Mouse (Mus musculus) hindlimb bud, embryonic 11.5 days (tissue): ENCODE data around the gene Ece2.

Experiments
- DNase-seq: peaks from one replicate; pipeline ENCODE4 v3.0.0-alpha.2; 2012; ENCODE audit warnings: low read depth, low spot score; ENCODE audit errors: extremely low spot score

Ece2 gene

DNA sequence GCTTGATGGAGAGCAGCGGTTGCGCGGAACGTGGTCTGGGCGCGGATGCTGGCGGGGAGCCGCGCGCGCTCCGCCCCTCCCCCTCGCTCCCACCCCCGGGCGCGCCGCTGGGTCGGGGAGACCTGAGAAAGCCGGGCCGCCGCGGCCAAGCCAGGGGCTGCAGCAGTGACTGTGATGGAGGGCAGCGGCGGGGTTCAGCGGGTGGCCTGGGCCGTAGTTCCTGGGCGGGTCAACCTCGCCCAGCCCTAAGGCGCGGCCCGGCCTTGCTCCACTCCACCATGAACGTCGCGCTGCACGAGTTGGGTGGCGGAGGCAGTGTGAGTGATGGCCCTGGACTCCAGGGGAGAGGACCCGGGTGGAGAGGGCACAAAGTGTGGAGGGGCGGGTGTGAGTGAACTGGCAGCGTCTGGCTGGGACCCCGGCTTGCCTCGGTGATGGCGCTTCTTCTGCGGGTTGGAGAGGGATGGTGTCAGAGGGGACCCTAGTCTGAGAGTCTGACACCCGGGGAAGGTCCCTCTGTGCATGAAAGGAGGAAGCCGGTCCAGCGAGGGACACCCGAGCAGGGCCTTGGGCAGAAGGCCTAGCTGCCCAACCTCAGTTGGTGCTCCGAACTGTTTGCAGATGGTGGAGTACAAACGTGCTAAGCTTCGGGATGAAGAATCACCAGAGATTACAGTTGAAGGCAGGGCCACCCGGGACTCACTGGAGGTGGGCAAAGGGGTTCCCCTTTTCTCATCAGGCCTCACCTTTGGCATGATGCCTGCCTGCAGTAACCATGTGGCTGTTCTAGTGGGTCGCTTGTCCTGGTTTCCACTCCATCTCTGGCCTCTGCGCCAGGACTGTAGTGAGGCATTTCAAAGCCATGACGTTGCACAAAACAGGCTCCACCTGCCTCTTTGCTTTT, at the start of gene Ece2:
Gene Ece2 (plus strand): TSS at position 98 of the 904 bp plus-strand sequence.
- no peak for DNase-seq

DNA sequence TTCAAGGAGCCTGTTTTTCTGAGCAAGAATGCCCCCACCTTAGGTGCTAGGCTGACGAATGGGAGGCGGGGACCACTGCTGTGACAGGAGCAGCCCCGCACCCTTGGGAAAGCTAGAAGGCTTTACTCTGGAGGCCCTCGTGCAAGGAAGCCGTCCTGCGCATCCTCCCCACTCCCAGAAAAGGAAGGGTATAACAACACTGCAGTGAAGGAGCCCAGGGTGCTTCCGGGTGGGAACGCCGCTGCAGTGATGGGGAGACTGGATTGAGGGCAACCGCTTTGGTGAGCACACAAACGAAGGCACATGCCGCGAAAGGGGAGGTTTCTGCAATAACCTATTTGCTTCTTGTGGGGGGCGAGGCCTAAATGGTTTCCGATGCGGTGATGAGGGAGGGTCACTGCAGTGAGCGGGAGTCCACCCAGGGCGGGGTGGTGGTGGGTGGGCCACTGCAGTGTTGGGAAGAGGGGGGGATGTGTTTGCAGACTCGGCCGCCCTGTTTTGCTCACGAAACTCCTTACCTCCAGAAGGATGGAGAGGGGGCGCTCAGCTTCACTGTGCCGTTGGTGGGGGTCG, 40.2 kb upstream of the Ece2 start, which contains the start of gene Vwa5b2:
Gene Vwa5b2 (plus strand): TSS at position 106 of the 573 bp plus-strand sequence.
- no peak for DNase-seq

DNA sequence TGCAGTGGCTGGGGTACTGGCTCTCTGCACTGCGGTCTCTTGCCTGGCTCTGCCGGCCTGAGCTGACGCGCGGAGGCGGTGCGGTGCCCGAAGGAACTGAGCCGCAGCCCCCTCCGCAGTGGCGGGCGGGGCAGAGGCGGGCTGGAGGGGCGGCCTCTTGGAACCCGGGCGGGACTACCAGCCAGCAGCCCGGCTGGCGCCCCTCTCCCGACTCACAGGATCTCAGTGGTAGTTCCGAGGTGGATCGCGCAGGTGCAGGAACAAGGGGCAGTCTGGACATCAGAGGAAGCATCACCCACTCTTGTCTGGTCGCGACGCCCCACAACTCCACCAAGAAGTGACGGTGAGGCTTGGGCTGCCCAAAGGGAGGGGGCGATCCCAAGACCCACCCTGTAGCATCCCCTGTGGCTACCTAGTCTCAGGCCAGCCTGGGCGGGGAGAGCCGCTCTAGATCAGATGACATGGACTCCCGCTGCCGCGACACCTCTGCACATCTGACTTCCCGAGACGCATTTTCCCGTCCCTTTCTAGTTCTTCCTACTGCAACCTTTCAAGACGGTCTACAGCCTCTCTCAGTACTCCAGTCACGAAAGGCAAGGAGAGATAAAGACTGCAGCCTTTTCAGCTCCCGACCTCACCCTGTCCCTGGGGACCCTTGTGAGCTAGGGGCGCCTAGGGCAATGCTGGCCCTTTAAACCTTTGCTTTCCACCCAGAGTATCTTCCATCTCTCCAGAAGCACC, 39.5 kb upstream of the Ece2 start:
- no peak for DNase-seq

DNA sequence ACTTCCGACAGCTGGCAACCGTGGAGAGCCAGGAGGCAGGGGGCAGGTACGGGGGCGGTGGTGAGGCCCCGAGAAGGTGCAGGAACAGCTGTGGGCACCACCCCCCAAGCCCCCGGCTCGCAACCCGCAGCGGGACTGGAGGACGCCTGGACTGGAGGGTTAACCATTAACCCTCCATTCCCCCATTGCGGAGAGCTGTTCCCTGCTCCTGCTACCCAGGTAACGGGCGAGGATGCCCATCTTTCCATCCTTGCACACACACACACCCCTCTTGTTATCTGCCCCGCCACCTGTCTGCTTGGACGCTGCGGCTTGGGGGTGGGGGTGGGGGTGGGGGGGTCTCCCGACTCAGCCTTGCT, 39.0 kb upstream of the Ece2 start:
- DNase-seq = no peak

DNA sequence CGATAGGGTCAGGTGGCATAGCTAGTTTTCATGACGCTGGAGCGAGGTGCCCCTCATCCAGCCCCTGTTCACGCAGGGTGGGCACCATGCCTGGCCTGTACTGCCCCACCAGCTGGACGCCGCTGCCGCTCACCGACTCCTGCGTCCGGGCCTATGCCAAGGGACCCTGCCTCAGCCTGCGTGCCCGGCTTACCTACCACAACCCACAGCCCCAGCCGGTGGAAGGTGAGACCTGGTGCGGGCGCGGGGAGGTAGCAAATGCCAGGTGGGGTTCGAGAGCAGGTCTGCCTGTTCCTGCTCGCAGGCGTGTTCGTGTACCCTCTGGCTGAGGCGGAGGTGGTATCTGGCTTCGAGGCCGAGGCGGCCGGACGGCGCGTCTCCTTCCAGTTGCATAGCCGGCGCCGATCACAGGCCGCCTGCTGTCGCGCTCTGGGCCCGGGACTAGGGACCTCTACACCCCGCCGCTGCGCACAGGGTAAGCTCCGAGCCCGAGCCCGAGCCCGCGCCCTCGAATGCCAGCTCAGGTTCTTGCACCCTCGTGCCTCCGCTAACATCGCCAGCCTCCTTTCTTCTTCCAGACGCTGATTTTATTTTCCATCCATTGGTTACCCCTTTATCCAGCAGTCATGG, 38.4 kb upstream of the Ece2 start:
- DNase-seq = no peak

DNA sequence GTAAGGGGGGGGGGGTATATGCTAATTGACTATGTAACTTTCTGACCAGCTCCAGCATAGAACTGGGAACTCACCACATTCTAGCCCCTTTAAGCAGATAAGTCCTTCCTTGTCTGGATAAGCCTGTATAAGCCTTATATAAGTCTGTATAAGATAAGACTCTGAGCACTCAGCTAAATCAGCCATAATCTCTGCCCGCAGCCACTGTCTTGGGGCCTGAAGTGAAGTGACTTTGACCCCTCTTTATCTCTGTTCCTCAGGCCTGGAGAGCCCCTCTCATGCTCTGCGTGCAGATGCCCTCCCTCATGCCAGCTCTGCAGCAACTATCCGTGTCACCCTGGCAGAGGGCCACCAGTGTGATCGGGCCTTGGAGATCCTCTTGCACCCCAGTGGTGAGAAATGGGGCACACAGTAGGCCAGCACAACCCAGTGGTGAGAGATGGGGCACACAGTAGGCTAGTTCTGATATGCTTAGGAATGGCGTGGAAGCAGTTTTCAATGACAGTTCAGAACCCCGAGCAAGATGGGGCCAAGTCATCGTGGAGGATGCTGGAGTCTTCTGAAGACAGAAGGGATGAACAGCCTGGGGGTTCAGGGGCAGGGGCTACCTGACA, 34.5 kb upstream of the Ece2 start:
- DNase-seq = no peak

DNA sequence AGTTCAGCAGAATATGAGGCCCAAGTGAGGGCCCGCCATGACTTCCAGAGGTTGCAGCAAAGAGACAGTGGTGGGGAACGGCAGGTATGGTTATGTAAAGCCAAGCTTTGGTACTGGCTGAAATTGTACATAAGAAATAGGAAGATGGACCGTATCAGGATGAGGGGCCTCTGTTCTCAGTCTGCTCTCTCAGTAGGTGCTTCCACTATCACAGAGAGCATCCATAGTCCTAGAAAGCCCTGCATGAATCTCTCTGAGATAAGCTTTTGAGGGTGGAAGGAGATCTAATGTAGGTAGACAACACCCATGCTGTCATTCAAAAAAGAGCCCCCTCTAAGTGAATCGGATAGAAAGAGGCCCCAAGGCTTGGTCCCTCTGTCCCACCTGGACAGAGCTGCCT, 33.9 kb upstream of the Ece2 start:
- no peak for DNase-seq

DNA sequence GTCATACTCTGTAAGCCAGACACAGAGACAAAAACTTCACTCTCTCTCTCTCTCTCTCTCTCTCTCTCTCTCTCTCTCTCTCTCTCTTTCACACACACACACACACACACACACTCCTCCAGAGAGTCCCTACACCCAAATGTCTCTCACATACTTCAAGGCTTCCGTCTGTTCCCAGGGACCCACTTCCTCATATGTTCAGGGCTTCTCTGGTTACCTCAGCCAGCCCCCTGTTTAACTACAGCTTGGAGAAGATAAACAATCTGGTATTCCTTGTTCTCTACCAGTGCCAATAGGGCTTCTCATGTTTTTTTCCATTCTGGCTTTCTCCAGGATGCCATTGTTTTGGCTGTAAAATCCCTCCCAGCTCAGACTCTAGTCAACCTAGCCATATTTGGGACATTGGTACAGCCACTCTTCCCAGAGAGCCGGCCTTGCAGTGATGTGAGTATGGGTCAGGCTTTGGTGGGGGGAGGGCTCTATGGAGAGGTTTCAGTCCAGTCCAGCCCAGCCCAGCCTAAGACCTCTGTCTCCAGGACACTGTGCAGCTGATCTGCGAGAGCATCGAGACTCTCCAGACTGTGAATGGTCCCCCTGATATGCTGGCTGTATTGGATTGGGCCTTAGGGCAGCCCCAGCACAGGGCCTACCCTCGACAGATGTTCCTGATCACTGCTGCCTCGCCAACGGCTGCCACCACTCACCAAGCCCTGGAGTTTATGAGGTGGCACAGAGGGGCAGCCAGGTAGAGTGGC, 32.8 kb upstream of the Ece2 start:
- DNase-seq = no peak

DNA sequence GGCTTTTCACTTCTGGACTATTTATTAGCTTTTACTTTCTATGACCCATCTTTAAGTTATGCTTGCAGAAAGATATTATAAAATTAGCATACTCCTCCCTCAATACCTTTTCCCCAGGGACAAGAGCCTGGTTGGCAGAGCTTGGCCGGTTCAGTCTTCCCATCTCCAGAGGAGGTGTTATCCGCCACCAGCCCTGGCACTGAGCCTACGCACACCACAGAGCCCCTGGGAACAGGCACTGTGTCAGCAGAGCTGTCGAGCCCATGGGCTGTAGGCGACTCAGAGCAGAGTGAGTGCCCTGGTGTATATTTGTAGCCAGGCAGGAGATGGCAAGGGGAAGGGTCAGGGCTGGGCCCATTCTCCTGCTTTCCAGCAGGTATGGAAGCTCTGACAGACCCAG, 29.1 kb upstream of the Ece2 start:
- no peak for DNase-seq

DNA sequence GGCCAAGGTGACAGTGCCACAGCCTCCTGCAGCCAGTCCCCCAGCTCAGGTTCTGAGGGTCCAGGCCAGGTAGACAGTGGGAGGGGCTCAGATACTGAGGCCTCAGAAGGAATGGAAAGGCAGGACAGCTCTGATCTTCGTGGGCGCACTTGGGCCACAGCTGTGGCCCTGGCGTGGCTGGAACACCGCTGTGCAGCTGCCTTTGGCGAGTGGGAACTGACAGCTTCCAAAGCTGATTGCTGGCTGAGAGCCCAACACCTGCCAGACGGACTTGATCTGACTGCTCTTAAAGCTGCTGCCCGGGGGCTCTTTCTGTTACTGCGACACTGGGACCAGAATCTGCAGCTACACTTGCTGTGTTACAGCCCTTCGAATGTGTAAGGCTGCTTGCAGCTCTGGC, 24.9 kb upstream of the Ece2 start:
- no peak for DNase-seq

DNA sequence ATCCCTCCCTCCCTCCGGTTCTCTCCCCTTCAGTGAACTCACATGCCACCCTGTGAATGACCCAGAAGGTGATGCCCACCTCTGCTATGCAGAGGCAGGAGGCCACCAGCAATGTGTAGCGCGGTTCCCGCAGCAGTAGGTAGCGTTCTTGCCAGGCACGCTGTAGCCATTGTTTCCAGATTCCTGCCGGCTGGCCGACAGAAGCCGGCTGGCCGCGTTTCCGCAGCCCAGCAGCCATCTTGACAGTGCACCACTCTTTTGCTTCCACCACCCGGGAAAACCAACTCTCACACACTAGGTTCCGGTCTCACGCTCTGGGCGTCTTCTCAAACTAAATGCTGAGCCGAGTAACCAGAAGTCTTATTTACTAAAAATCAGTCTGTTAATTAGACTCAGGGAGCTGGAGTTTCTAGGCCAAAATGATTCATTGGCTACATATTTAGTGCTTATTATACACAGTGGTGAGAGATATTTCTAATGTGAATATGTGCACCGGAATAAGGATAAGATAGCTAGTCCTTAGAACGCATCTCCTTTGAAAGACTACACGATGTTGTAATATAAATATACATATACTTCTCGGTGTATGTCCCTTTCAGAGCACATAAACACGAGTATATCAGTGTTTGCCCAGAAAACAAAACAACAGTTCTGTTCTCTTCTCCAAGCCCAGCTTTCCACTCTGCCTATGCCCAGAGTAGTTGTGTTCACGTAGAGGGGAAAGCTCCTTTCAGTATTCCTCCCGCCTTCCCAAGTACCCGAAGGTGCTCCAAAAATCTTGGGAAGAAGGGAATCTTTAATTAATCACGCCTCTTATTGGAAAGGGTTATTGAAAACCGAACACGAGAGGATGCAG, 18.9 kb upstream of the Ece2 start:
- DNase-seq = peak; percentile 80

DNA sequence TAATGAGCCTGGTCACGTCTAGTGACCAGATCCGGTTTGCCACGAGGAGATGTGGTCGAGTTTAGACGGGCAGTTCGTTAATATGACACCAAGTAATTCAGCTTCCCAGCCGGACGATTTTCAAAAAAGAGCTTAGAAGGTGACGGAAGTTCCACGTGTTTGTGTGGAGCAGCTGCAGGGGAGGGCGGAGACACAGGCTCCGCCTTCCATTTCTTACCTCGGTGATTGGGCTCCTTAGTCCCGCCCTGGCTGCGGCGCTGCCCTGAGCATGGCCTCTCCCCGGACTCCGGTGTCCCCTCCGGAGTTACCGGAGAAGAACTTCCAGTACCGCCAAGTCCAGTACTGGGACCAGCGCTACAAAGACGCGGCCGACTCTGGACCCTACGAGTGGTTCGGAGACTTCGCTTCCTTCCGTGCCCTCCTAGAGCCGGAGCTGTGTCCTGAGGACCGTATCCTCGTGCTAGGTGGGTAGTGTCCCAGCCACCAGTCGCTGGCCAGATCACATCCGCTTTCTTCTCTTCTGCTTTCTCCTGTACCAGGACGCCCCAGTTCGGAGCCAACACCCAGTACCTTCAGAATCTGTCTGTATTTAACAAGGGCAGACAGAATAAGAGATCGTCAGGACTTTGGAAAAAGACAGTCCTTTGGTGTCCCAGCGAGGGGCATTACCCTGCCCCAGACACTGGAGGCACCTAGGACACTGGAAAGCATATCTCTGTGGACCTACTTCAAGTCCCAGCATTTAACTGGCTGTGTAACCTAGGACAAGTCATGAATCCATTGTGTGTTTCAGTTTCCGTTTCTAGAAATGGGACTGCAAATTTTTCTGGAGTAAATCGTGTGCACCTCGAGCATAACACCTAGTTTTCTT, 18.0 kb upstream of the Ece2 start, which contains the start of the genes Eef1akmt4, Gm49333 and Alg3:
Gene Eef1akmt4 (plus strand): TSS at position 237 of the 871 bp plus-strand sequence.
Gene Gm49333 (plus strand): TSS at position 254 of the 871 bp plus-strand sequence.
Gene Alg3 (minus strand): TSS at position 379 of the 871 bp plus-strand sequence.
- peak; percentile 89 for DNase-seq

DNA sequence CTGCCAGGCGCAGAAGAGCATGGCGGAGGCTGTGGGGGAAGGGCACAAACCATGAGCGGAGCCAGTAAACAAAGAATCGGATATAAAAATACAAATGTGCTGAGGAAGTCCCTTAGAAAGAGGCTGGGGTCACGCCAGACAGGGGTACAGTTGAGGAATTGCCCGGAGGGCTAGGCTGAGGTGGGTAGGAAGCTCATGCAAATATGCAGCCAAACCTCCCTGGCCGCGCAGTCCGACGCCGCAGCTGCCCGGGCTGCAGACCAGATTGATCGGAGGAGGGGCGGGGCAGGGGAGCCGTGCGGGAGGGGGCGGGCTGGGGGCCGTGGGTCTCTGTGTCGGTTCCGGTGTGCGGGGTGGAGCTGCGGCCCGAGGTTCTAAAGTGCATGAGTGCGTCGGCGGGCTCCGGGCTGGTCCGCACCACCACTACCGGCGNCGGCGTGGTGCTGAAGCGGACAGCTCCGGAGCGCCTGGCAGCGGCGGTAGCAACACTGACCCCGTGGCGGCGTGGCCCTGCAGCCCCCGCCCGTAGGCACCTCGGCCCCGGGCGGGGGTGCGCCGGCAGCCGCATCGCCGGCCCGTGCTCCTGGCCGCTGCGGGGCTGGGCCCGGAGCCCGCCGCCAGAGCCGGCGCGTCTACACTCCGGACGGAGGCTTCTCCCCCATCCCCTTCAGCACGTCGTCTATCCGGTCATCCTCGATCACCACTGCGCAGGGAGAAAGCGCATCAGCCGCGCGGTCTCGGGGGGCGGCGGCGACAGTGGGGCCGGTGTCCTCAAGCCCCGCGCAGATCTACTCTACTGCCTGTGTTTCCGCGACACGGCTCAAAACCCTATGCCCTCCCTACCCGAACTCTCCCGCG, 9.9 kb upstream of the Ece2 start:
- no peak for DNase-seq

DNA sequence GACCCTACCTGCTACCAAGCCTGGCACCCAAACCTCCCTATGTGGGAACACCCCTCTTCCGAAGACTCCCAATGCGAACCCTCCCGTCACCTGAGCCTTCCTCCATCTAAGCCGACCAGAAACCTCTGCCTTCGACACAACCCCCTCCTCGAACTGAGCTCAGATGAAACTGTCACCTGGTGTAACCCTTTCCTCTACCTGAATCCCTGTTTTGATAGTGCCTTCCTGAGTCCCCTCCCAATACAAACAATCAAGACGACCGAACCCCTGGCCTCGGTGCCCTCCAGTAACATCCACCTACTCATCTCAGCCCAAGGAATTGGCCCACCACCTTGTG, 9.3 kb upstream of the Ece2 start:
- DNase-seq = no peak

DNA sequence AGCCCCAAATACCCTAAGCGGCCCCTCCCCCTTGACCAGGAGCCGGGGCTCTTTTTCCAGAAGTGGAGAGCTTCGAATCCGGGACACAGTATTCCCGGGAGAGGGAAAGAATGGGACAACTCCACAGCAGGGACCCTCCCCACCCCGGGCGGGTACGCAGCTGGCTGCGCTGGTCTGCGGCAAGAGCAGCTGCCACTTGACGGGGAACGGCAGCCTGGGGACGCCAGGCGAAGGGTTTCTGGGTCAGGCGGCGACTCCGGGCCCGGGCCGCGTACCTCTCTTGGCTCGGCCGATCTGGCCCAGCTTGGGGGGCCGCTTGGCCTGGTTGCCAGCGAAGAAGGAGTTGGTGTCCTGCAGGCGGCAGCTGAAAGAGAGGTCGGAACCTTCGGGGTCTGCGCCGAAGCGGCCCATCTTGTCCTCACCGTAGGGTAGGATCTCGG, 8.9 kb upstream of the Ece2 start:
- no peak for DNase-seq

DNA sequence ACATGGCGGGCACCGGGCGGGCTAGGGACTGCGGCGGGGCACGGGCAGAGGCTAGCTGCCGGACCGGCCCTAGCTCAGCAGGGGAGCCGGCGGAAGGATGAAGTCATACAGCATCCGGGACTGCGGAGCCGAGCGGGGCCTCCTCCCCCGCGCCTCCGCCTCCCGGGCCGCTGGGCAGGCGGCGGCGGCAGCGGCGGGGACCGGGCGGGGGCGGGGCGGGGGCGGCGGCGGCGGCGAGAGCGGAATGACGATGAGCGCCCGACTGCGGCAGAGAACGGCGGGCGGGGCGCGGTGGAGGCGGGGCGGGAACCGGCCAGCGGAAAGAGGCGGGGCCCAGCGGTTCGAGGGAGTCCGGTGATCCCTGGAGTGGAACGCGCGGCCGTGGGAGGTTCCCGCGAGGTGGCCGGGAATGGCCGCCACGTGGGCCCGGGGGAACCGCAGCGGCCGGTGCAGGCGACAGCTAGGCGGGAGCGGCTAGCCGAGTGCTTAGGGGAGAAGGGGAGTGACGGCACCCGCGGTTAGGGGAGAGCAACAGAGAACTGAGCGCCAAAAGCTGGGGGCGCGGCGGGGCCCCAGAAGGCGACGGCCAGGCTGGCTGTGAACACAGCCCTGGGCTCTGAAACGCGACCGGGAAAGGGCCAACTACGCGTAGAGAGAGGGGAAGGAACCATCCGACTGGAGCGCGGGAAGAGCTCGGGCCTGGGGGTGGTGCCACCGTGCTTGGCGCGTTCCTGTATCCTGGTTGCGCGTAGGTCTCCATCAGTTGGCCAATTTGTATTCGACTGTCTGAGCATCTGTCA, 8.2 kb upstream of the Ece2 start, which contains the start of gene Camk2n2:
Gene Camk2n2 (minus strand): TSS at position 97 of the 800 bp plus-strand sequence.
- no peak for DNase-seq
